Mouse (Mus musculus) cortical plate, adult 2 months (tissue): ENCODE measurements around the gene Tnfsf11. TPM values are rescaled to one million over a fixed set of nuclear protein-coding genes. Genes with fewer than 3 reads are reported as not detected.
A peak's percentile ranks its signal among the peaks of the same experiment; 100 is the strongest.

ENCODE experiments used
- H3K27ac ChIP-seq: fragments of 200-500 bp; 2 replicates; pipeline ENCODE4 v1.5.1; 2012; ENCODE audit warnings: low read length, control low read depth, inconsistent platforms; ENCODE audit not compliant: insufficient read depth
- H3K4me1 ChIP-seq: fragments of 200-500 bp; 2 replicates; pipeline ENCODE4 v1.6.1; 2011; ENCODE audit warnings: low read length; ENCODE audit not compliant: control insufficient read depth, insufficient read depth
- H3K4me3 ChIP-seq: fragments of 200-500 bp; 2 replicates; pipeline ENCODE4 v1.5.1; 2011; ENCODE audit warnings: mild to moderate bottlenecking, low read length, control low read depth; ENCODE audit not compliant: insufficient read depth
- CTCF ChIP-seq: fragments of 200-500 bp; IDR thresholded peaks from 2 replicates; pipeline ENCODE4 v1.5.1; 2011; ENCODE audit warnings: mild to moderate bottlenecking, control low read depth, low read length; ENCODE audit not compliant: insufficient read depth; ENCODE audit errors: extremely low read depth
- POLR2A ChIP-seq: fragments of 200-500 bp; IDR thresholded peaks from 2 replicates; pipeline ENCODE4 v1.6.1; 2011; ENCODE audit warnings: mild to moderate bottlenecking, low read length, control low read depth; ENCODE audit not compliant: insufficient read depth; ENCODE audit errors: extremely low read depth
- polyA plus RNA-seq: library from polyadenylated mRNA; depleted of rRNA; stranded (reverse); fragments of >200 nt; gene quantifications from 2 replicates; pipeline ENCODE4 v1.2.3, GENCODE M21; 2012; rRNA removed

Gene Tnfsf11
- 0.04 TPM in 1 of 2 replicates, not detected in the other for polyA plus RNA-seq

DNA sequence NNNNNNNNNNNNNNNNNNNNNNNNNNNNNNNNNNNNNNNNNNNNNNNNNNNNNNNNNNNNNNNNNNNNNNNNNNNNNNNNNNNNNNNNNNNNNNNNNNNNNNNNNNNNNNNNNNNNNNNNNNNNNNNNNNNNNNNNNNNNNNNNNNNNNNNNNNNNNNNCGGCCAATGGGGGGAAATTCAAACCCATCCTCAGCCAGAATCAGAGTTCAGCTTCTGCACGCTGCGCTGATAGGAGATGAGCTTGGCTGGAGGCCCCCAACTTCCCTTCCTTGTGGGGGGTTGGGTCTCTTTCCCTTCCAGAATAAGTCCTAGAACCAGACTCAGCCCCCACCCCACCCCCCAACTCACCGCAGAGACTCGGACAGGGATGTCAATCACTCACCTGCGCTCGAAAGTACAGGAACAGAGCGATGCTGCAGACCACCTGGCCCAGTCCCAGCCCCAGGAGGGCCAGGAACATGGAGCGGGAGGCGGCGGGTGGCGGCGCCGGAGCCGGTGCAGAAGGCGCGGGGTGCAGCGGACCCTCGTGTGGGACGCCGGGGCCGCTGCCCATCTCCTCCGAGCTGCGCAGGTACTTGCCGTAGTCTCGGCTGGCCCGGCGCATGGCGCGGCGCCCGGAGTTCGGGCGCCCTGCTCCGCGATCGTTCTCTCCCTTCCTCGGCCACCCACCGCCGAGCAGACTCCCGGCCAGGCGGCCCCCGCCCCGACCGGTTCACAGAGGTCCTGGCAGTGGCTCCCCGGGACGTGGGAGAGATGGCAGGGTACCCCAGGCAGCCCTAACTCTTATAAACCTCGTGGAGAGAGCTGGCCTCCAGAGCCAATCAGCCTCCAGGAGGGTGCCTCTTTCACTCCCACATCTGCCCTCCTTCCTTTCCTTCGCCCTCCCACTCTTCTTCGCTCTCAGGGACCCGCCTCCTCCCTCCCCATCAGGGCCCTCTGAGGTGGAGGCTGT lies at the start of gene Tnfsf11:
Tnfsf11 (minus strand) TSS at position 758 of the 952 bp plus-strand sequence.
- no peak for TF ChIP-seq POLR2A
- Histone ChIP-seq H3K4me3 (peak within 1 kb of the TSS; percentile 20; the same call in 1 of the 2 replicates), H3K27ac (no peak within 1 kb of the TSS), H3K4me1 (no peaks in the 10 kb centered on the region)

DNA sequence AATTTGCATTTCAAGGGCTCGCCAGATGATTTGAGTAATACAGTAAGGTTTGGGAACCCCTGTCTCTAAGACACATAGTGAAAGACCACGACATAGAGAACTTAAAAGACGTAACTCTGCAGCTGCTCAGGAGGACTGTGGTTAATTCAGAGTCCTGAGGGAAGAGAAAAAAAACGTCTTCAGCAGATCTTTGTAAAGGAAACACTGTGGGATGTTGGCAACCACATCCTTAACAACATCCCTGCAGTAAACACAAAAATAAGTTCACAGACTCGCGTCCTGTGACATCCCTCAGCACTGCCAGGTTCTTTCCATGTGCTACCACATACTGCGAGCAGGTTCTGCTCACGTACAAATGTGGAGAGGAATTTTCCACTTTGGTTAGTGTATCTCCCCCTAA lies 48.9 kb upstream of the Tnfsf11 start:
- TF ChIP-seq POLR2A = no peak
- no peak overlapping the region for H3K27ac ChIP-seq

DNA sequence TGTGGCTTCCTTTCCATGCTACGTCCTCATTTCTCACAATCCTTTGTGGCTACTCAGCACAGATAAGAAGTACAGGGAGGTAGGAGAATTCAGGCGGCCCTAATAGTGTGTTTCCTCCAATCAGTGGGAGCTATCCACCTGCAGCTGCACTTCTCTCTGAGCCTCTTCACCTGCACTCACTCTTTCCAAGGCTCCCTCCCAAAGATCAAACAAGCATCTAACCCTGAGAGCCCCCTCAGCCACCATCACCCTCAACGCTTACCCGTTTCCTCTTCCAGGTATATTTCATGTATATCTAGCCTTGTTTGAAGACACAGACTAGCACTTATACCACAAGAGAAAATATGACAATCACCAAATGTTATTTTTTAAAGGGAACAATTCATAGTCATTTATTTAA lies 47.5 kb upstream of the Tnfsf11 start:
- no peak for TF ChIP-seq CTCF
- TF ChIP-seq POLR2A = no peak
- Histone ChIP-seq H3K4me1 (no peaks in the 10 kb centered on the region), H3K27ac (no peak overlapping the region), H3K4me3 (no peak overlapping the region)

More for the DNA sequence above, 48.9 kb upstream of the Tnfsf11 start:
- H3K4me1 ChIP-seq = no peaks in the 10 kb centered on the region
- H3K4me3 ChIP-seq = no peak overlapping the region

DNA sequence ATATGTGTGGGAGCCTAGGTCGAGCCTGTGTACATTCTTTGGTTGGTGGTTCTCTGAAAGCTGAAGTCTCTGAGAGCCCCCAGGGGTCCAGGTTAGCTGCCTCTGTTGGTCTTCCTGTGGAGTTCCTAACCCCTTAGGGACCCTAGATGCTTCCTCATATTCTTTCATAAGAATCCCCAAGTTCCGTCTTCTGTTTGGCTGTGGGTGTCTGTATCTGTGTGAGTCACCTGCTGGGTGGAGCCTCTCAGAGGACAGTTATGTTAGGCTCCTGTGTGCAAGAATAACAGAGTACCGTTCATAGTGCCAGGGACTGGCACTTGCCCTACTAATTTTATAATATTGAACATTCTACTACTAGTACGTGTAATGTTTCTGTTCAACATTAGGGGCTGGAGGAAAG lies 45.0 kb upstream of the Tnfsf11 start:
- no peak overlapping the region for H3K27ac ChIP-seq
- no peak for TF ChIP-seq POLR2A
- no peak for TF ChIP-seq CTCF
- no peak overlapping the region for H3K4me3 ChIP-seq
- H3K4me1 ChIP-seq = no peaks in the 10 kb centered on the region

DNA sequence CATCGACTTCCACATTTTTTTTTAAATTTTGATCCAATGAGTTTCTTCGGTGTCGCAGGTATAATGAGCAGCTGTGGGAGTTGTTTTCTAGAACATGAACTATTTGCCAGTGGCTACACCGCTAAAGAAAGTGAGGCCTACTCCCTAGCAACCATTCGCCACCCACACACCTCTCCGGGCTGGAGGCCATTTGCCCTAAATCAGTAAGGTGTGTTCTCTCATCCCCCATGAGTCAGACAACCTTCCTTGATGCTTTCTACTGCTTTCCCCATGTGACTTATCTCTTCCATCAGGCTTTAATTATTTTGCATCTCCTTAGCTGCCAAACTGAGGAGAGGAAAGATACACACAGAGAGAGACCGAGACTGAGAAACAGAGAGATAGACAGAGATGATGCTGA lies 43.7 kb upstream of the Tnfsf11 start:
- TF ChIP-seq POLR2A (no peak), CTCF (no peak)

DNA sequence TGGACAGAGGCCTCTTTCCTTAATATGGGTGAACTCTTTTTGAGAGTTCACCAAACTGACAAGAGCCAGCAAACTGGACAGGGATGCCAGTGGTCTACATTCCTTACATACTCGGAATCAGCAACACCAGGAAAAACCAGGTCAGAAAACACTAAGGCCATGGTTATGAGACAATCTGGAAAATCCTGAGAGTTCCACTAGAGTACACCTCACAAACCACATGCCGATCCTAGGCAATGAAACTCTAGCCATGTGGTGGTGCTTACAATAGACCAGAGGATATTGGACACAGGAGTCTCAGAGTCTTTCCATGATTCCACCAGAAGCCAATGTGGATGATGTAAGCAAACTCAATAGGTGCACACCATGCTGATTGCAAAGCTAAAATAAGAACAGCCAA lies 39.9 kb upstream of the Tnfsf11 start:
- Histone ChIP-seq H3K4me3 (no peak overlapping the region), H3K4me1 (no peaks in the 10 kb centered on the region), H3K27ac (no peak overlapping the region)
- TF ChIP-seq POLR2A = no peak
- TF ChIP-seq CTCF = no peak

More for the DNA sequence above, 43.7 kb upstream of the Tnfsf11 start:
- no peak overlapping the region for H3K4me3 ChIP-seq
- H3K27ac ChIP-seq = no peak overlapping the region
- no peaks in the 10 kb centered on the region for H3K4me1 ChIP-seq

DNA sequence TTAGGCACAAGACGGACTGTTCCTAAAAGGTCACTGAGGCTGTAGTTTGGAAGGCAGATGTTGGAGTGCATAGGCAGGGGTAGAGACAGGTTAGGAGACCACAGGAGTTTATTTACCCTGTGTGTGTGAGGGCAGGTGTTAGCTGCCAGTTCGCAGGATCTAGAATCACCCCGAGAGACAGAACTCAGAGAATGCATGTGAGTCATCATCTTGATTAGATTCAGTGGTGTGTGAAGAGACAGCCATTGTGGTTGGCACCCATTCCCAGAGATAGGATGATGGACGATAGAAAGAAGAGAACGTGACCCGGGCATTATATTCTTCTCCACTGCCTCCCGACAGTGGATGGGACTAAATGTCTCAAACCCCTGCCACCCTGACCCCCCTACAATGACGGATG lies 35.2 kb upstream of the Tnfsf11 start:
- TF ChIP-seq CTCF = no peak
- no peak for TF ChIP-seq POLR2A
- Histone ChIP-seq H3K4me3 (no peak overlapping the region), H3K4me1 (no peaks in the 10 kb centered on the region), H3K27ac (no peak overlapping the region)

DNA sequence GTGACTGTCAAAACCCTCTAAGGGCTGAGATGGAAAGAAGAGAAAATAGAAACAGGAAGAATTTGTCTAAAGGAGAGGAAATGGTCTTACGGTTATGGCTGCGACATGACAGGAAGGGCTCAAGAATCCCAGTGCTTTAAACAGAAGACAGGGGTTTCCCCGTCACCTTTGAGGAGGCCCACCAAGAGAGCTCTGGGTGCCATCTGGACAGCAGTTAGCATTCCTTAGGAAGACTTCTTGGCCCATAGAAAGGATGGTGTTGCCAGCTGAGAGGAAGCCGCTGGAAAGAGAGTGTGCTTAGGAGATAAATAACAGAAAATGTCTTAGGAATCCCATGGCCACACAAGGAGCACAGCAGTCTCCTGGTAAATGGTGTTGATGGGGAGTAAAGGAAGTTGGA lies 34.3 kb upstream of the Tnfsf11 start:
- H3K4me3 ChIP-seq = no peak overlapping the region
- TF ChIP-seq POLR2A (no peak), CTCF (no peak)
- no peaks in the 10 kb centered on the region for H3K4me1 ChIP-seq
- H3K27ac ChIP-seq = no peak overlapping the region

DNA sequence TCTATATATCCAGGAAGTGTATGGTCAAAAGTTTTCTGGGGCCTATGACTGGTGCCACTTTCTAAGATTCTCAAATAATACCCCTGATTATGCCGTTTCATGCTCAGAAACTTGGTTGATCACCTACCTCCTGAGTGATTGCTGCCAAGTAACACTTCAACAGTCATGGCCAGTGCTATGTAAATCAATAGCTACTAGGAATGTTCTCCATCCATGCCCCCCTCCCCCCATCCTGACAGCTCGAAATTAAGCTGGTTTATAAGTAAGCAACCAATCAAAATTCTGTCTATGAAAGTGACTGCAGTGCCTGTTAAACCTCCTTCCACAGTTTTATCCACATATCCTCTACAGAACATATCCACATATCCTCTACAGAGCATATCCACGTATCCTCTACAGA lies 25.5 kb upstream of the Tnfsf11 start:
- Histone ChIP-seq H3K4me1 (no peaks in the 10 kb centered on the region), H3K27ac (no peak overlapping the region), H3K4me3 (no peak overlapping the region)
- TF ChIP-seq CTCF (no peak), POLR2A (no peak)

DNA sequence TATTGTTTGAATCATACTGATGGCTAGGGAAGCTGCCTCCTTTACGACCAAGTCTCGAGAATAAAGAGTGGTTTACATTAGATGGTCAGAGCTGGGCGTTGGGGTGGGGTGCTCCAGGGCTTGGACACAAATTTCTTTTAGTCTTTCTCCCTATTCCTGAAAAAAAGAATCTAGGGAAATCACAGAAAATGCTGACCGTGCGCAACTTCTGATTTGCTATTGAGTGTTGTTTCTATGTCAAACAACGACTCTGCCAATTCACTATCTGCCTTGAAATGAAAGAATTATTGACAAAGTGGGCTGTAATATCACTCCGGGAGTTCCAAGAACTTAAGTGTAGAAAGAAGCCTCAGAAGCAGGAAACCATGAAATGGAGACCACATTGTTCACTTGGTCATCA lies 23.5 kb upstream of the Tnfsf11 start:
- no peak overlapping the region for H3K27ac ChIP-seq
- H3K4me1 ChIP-seq = no peaks in the 10 kb centered on the region
- H3K4me3 ChIP-seq = no peak overlapping the region
- no peak for TF ChIP-seq CTCF
- TF ChIP-seq POLR2A = no peak
